Mouse (Mus musculus) stomach, postnatal 0 days (tissue): Measurements from ENCODE around the gene Xlr5a.

Source experiments
- CTCF ChIP-seq: IDR thresholded peaks from 2 replicates; pipeline ENCODE4 v1.5.1; 2016; ENCODE audit warnings: antibody characterized with exemption, low read depth, mild to moderate bottlenecking, moderate library complexity
- EP300 ChIP-seq: optimal IDR thresholded peaks from 2 replicates; pipeline ENCODE3; 2016; ENCODE audit warnings: antibody characterized with exemption

DNA sequence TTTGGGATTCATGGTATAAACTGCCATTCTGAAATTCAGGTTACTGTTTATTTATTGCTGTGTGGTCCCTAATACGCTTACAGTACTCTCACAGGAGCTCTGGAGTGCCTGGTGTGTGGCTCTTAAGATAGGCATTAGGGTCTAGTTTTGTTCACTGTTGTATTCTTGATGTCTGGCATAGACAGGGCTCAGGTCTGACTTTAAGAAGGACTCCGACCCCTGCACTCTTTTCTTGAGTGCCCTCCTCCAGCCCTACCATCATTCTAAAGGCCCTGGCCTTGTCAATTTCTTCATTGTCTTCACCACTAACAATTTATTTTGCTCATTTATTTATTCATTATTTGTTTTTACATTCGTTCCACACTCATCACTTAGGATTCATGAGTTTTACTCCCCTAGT is 49.3 kb upstream of the Xlr5a start:
- TF ChIP-seq CTCF, result no peak
- no peak for TF ChIP-seq EP300
